Mouse (Mus musculus) telencephalon, adult 2 months (tissue): Measurements from ENCODE around the gene Rhoh.

Source experiments
- DNase-seq: peaks from one replicate; pipeline ENCODE4 v3.0.0-alpha.2; 2011; ENCODE audit warnings: low read depth, low spot score

The Rhoh gene

DNA sequence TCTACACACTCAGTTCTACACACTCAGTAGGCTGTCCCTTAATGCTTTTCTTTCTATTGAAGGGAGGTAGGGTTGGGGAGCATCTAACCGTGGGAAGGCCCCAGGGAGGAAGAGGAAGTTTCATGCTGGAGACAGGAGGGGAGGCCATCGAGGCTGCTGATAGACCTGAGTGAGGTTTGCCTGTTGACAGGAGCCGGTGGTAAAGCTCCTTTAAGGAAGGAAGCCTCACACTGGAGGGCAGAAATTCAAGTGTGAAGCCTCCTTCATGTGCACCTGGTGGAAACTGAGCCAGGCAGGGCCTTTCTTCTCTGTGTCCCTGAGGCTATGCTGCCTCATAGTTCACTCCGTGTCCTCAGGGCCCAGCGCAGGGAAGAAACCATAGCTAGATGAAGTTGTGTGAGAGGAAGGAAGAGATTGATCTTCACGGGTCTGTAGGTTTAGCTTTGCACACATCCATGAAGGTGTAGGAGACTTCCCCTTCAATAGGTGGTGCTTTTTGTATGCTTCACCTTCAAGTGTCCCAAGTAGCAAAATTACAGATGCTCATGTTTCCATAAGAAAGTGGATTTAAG is 34.2 kb downstream of the Rhoh start:
- DNase-seq, result no peak

DNA sequence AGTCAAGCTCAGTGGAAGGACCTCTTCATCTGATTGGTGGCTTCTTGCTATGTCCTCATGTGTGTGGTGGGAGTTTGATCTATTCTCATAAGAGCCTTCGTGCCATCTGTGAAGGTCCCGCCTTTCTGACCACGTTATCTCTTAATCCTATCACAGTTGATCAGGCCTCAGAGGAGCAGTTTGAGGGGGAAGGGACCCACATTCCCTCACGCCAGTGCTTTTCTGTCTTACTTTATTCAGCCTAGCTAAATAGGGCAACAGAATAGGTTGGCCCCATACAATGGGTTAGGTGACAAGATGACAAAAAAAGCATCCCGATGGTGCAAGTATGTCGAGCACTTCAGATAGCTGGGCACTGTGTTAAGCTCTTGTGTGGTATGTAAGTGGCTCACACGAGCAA is 34.8 kb downstream of the Rhoh start:
- DNase-seq, result no peak

DNA sequence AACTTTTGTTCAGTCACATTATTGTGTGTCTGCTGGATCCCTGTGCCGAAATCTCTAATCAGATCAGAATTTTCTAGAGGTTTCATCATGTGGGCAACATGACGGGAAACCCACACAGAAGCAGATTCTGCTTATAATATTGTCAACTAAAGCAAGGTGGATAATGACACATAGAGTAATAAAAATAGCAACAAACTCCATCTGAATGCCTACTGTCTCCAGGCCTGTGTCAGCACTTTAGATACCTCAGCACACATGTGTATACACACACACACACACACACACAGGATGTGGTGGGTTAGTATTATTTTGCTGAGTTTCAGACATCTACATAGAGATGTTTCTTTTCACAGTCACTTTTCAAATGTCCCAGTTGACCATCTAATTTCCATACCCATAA is 36.7 kb downstream of the Rhoh start:
- DNase-seq, result no peak

DNA sequence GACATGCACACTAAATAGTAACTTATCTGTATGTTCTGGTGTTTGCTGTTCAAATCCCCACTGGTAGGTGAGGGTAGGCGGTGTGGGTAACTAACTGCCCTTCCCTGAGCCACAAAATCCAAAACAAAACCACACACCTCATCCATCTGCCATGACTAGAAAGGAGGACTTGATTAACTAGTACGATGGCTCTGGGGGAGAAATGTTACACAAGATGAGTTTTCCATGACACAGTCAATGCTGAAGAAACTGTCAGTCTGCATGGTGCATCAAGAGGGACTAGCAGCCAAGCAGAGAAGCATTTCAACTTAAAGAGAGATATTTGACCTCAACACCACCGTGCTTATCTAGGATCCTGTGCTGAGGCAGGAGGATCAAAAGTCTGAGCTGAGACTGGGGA is 37.7 kb downstream of the Rhoh start:
- no peak for DNase-seq

DNA sequence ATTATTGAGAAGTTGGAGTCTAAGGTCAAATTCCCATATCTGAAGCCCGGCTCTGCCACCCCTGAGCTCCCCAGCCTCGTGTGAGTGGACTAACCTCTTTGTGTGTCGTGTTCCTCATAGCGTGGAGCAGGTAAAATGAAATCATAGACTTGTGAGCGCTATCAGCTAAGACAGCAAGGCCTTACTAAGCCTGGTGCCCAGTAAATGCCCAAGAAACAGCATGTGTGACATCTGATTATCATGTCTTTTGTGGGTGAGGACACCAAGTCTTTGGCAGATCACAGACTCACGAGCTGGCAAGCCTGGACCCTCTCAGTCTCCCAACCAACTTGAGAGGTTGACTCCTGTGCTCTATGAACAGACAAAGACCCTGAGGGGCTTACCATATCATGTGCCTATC is 39.1 kb downstream of the Rhoh start:
- no peak for DNase-seq

DNA sequence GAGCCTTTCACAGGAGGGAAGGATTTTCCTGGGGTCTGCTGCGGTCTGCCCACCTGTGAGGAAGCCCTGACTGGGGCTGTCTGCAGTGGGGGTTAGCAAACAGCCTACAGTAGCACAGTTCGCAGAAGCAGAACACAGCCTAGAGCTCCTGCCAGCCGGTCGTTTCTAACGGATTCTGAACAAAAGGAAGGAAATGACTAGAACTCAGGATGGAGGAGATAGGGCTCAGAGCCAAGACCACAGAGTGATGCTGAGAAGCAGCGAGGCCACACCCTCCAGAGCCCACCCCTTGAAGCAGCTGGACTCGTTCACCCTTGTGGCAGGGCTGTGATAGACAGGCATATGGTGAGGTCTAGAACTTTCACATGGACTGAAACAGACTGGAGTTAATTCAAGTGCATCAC is 39.9 kb downstream of the Rhoh start:
- no peak for DNase-seq

DNA sequence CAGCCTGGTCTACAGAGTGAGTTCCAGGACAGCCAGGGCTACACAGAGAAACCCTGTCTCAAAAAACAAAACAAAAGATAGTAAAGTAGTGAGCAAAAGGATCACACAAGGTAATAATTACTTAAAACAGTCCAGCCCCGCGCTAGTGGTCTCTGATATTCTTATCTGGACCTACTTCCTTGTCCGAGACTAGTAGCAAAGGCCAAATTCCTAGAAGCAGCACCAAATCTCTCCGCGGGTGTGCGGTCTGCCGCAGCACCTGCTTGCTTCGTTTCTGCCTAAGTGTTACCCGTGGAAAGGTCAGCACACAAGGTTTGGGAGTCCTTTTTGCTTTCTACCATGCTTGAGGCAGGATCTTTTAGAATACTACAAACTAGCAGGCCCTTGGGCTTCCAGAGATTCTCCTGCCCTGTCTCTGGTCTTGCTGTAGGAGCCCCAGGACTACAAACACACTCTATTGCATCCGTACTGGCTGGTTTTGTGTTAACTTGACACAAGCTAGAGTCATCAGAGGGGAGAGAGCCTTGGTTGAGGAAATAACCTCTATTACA is 40.9 kb downstream of the Rhoh start:
- no peak for DNase-seq

DNA sequence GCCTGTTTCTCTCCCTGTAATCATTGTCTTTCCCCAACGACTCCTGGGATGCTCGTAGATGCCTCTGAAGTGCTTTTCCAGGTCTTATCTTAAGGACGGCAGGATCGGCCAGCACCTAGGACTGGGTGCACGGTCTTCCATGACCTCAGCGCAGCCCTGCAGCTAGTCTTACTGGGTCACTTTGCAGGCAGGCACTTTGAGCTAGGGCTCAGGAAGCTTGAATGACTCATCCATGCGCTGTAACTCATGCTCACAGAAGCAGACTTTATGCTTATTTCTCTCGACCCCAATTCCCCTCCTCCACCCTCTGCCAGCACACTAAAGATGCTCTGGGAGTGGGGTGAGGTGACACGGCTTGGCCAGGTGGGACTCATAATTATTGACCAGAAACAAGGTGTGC is 41.8 kb downstream of the Rhoh start:
- DNase-seq, result no peak

DNA sequence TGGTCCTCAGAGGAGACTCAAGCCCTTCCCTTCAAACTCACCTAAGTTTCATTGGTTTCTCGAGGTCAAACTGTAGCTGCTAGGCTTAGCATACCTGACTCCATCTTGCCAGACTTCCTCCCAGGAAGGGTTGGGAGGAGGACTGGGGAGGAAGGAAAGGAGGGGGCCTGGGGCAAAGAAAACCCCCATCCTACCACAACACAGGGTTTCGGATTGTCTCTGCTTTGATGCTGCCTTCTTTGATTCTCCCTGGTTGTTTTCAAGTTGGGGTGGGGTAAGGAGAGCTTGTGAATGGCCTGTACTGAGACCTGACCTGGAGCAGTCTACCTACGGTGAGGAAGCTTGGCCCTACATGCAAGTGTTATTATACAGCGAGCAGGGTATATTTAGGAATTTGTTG is 43.5 kb downstream of the Rhoh start:
- DNase-seq, result no peak

DNA sequence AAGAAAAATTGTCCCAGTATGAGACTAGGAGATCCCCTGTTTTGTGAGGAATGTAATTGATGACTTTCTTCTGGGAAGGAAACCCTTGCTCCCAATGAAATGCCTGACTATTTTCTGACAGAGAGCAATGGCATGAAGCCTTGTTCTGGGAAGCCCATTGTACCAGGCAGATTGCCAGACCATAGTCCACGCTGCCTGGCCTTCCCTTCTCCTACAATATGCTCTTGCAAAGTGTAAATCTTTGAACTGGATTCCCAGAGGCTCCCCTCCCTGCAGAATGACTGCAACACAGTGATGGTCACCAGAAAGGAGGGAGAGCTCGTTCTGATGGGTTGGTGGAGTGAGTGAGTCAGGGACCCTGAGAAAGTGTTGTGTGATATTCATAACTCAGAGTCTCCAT is 47.7 kb downstream of the Rhoh start:
- DNase-seq, result no peak

DNA sequence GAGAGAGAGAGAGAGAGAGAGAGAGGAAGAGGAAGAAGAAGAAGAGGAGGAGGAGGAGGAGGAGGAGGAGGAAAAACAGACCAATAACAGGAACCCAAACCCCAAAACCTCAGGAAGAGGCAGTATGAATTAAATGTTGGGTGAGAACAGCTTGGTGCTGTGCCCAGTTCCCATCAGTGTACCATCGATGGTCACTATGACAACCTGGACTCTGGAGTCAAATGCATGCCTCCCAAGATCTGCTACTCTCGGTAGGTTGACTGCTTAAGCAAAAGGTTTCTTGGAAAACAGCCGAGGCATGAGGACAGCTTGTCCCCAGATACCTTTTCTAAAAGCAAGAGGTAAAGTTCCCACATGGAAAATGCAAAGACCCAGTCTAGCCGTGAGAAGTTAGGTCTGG is 48.3 kb downstream of the Rhoh start:
- DNase-seq, result peak; percentile 8

DNA sequence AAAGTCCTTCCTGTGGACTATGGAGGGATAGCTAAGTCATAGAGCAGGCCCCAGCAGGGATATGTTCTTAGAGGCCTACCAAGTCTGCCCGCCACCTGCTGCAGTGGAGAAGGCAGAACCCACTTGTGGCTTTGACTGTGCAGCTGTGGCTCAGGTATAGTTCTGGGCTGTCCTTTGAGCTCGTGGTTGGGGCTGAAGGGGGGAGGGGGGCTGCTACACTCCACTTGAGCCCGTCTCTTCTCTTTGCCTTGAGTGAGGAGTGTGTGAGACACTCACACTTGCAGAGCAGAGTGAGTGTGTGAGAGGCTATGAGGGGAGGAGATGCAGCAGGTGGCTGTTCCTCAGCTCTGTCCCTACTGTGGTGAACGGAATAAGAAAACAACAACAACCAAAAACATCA is 49.4 kb downstream of the Rhoh start:
- no peak for DNase-seq

DNA sequence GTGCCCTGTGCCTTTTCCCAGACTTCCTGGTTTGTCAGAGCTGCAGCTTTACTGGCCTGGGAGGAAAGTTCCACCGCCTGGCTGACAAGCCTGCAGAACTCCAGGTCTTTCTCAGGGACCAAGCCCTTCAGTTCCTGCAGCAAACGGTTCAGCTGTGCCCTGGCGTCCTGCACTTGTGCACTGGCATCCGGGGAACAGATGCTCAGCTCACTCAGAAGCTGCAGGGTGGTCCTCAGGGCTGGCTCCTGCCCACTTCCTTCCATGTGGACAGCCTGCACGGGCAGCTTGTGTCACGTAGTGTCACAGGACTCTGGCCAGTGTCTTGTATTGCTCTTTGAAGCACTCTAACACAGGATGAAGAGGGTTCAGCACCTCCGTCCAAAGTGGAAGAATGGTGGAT is 50.7 kb downstream of the Rhoh start:
- no peak for DNase-seq

DNA sequence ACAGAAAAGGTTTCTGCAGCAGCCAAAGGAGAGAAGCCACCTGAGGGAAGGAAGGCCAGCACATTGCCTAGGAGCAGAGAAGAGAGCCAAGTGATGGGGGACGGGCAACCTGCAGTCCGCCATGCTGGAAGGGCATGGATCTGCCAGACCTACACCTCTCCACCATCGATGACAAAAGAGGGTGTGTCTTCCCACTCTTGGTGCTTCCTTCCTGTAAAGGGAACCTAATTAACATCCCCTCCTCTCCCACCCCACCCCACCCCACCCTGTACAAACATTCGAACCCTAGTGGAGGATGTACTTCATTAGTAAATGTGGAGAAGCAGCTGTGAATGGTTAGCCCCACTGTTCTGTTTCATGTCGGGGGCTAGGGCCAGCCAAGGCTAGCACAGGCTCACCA is 51.2 kb downstream of the Rhoh start:
- no peak for DNase-seq

DNA sequence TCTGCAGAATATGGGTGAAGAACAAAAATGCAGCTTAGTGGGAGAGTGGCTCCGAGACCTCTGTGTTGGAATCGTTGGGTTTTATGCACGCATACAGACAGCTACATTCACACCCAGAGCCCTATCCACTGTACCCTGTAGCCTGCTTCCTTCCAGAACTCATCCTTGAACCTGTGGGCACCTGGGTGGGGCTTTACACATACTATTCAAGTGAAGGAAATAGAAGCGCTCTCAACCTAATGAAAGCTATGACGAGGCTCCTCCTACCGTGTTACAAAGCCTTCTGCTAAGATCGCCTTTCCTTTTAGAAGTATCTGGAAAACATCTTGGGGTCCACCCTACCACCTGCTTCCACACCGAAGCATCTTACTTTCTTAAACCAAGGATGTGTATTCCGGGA is 52.1 kb downstream of the Rhoh start:
- DNase-seq, result no peak

DNA sequence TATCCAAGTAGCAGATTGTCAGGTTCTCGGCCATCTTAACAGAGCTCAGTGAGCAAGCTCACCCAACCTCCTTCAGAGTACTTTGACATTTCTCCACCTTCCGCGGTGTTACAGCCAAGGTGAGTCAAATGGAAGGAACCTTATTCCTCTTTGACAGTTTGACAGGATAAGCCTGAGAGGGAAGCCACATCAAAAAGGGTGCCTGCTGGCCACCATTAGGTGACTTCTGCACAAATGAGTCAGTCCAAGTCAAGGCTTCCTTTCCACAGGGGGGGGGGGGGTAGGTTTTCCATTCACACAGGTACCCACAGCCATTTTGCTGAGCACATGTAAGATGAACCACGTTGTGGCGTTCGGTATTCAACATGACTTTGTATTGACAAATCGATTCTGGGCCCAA is 53.3 kb downstream of the Rhoh start:
- DNase-seq, result no peak

DNA sequence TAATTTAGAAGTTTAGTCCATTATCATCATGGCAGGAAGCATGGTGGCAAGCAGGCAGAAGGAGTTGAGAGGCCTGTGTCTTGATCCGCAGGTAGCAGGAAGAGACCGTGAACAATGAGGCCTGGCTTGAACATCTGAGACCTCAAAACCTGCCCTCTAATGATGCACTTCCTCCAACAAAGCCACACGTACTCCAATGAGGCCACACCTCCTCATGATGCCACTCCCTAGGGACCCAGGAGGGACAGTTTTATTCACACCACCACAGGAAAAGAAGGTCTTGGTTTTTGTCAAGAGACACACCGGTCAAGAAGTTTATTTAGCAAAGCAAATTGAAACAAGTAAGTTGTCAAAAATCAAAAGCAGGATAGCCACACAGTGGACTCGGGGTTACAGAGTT is 55.9 kb downstream of the Rhoh start:
- DNase-seq, result no peak

DNA sequence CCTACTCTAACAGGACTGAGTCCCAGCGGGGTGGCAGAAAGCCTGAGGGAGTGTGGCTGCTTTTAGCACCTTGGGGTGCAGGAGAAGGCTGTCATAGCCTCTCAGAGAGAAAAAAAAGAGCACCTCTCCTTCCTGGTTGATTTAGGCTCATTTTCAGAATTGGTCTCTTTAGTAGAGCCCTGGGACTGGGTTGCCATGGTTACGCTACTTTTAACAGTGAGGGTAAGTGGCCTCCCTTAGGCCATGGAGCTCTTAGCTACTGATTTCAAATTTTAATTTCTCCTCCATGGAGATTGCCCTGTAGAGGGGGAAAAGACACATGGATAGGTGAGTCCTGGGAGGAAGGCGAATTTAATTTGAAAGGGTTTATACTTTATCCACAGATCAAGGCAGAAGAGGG is 57.6 kb downstream of the Rhoh start:
- DNase-seq, result peak; percentile 15

DNA sequence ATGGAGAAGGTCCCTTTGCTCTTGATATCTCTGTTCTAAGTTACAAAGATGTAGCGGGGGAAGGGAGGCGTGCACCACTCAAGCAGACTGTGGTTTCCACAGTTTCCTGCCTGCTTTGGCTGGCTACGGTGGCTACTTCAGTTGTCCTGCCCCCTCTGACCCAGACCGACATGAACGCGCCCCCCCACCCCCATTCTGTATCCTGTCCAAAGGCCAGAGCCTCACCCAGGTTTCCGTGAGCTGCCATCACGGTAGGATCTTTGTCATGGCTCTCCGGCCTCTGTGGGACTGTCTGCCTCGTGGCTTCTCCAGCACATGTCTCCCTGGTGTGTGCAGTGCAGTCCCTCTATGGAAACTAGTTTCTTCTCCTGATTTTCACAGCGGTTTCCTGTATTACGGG is 58.3 kb downstream of the Rhoh start:
- DNase-seq, result no peak

DNA sequence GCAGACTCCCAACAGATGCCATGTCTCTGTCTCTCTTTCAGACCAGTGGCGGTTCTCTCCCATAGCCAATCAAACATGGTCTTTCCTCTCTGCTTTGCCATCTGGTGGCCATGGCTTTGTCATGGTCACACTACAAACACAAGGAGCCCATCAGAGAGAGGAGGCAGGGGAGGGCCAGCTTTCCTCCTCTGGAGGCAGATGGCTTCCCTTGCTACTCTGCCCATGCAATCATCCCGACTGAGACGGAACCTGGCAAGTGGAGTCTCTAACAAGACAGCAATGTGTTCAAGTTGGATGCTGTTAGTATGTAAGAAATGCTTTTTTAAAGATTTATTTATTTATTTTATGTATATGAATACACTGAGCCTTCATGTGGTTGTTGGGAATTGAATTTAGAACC is 58.9 kb downstream of the Rhoh start:
- DNase-seq, result no peak

DNA sequence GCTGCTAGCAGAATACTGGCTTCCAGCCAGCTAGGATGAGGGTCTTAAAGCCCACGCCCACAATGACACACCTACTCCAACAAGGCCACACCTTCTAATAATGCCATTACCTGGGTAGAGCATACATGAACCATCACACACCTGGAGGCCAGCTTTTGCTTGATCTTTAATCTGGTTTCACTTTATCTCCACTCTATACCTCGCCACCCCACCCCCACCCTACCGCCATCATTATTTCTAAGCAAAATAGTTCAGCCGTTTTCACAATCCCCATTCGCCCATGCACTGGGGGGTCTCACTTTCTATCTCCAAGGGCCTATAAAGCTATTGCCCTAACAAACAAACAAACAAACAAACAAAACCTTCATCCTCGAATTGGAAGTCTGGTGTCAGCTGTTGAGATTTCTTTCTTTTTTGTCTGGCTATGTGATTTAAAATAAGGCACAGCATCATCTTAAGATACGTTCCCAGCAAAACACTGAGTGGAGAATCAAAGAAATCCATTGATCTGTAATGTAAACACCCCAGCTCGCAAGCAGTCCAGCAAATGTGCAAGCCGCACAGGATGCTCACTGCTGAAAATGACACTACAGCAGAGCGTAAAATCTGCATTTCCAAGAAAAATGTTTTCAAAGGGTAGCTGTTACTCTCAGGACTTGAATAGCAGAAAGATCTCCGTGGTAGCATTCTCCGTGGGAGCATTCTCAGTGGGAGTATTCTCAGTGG is 59.9 kb downstream of the Rhoh start:
- peak; percentile 6 for DNase-seq

DNA sequence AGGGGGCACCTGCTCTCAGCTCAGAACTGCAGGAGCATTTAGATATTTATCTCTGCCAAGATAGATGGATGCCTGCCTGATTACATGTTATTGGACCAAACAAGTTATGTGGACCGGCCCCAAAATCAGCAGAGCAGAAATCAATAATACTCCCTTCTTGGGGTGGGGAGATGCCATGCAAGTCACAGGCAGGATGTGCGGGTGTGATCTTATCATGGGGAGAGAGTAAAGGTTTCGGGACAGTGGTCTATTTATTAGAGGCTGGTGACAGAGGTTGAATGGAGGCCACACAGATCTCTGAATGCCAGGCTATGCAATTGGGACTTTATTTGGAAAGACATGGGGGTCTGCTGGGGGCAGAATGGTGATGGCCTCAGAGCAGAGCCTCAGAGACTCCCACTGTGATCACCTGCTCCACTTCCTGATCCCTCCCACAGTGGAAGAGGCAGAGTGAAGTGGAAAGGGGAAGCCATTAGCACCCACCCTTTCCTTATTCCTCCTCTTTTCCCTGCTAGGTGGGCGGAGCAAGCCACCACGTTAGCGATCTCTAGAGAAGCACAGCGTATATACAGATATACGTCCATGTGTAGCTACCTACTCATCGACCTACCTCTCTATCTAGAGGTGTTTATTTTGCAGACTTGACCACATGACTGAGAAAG is 60.6 kb downstream of the Rhoh start:
- DNase-seq, result no peak

DNA sequence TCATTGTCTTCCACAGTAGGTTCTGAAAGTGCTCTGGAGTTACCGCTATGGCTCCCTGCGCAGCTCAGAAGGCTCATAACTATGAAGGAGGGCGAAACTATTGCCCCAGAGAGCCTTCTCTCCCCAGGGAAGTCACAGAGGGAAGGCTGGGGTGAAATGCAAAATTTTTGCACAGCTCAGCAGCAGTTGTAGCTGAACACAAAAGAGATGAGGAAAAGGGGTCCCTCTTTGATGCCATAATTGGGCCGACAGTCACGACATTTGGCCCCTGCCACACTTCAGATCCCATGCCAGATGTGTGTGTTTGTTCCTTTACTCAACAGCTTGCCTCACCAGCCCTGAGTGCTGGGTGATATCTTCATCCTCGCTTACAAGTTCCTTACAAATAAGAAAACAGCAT is 65.7 kb downstream of the Rhoh start:
- no peak for DNase-seq
